11 mouse cellular contexts compared by ENCODE assay signal in genomic region chr17:87826036-87826560, GRCm38 (mm10). TPM values are rescaled to one million over a fixed set of nuclear protein-coding genes. Genes with fewer than 3 reads are reported as not detected.
DNase-seq lines count a peak whose midpoint lies in the region; ATAC-seq lines count a peak whose summit lies in the region.
"Had no signal": no experiment of that assay in that cellular context is flagged by ENCODE, and none has a peak within 500 bp of the region (broad histone marks: within the 10 kb centered on the region; RNA-seq: fewer than 3 reads in every experiment).

No protein-coding gene starts in this region.

- H3K36me3 ChIP-seq in kidney, embryonic 14.5 days (ENCODE audit: control insufficient read depth, insufficient read depth, low read length) = no peaks in the 10 kb centered on the region
- no peaks in the 10 kb centered on the region for H3K36me3 ChIP-seq in hindbrain, embryonic 11.5 days (ENCODE audit: control insufficient read depth, insufficient read depth, low read length)
- H3K36me3 ChIP-seq in midbrain, embryonic 14.5 days (ENCODE audit: control insufficient read depth, insufficient read depth, low read length) = no peaks in the 10 kb centered on the region

- H3K9me3 ChIP-seq in kidney, embryonic 14.5 days (ENCODE audit: control insufficient read depth, low read length) = no peaks in the 10 kb centered on the region
- H3K9me3 ChIP-seq in hindbrain, embryonic 11.5 days (ENCODE audit: control insufficient read depth, low read length) = no peaks in the 10 kb centered on the region
- H3K9me3 ChIP-seq in midbrain, embryonic 14.5 days (ENCODE audit: control insufficient read depth, low read length) = no peaks in the 10 kb centered on the region

- H3K4me1 ChIP-seq in kidney, embryonic 14.5 days (ENCODE audit: control insufficient read depth, insufficient read depth, low read length) = no peaks in the 10 kb centered on the region
- 0 out of 2 replicates have a peak, but pooled peaks cover 3% of the 10 kb centered on the region for H3K4me1 ChIP-seq in hindbrain, embryonic 11.5 days (replicated peaks; ENCODE audit: control insufficient read depth, insufficient read depth, low read length)
- no peaks in the 10 kb centered on the region for H3K4me1 ChIP-seq in midbrain, embryonic 14.5 days (ENCODE audit: control insufficient read depth, insufficient read depth, low read length)

- H3K4me3 ChIP-seq in kidney, embryonic 14.5 days (ENCODE audit: low read length) = peak overlapping the region; percentile 7; the same call in 1 of the 2 replicates
- H3K4me3 ChIP-seq in hindbrain, embryonic 11.5 days (ENCODE audit: low read depth, low read length) = no peak overlapping the region
- no peak overlapping the region for H3K4me3 ChIP-seq in midbrain, embryonic 14.5 days (replicated peaks; ENCODE audit: low read depth, low read length)

- no peak for DNase-seq in kidney, adult 9 months
- DNase-seq in embryo, embryonic 11 days = peak; percentile 16
- DNase-seq in hindbrain, embryonic 11.5 days (ENCODE audit: low spot score) = peak; percentile 19
- DNase-seq in midbrain, embryonic 14.5 days = no peak
- no peak for DNase-seq in thymus, postnatal 36 days
- no peak for DNase-seq in adrenal gland, postnatal 14 days
- DNase-seq: layer of hippocampus, postnatal 36 days had no signal

- H3K9ac ChIP-seq in kidney, embryonic 14.5 days (ENCODE audit: low read depth, low read length) = no peak overlapping the region
- H3K9ac ChIP-seq in hindbrain, embryonic 11.5 days (ENCODE audit: low read depth, low read length) = no peak overlapping the region
- no peak overlapping the region for H3K9ac ChIP-seq in midbrain, embryonic 14.5 days (replicated peaks; ENCODE audit: low read length)

- no peak overlapping the region for H3K27ac ChIP-seq in kidney, embryonic 14.5 days (ENCODE audit: low read depth, low read length)
- H3K27ac ChIP-seq in hindbrain, embryonic 11.5 days (ENCODE audit: low read depth, low read length) = no peak overlapping the region
- H3K27ac ChIP-seq in midbrain, embryonic 14.5 days (replicated peaks; ENCODE audit: low read depth, low read length) = no peak overlapping the region

- 19% methylated on average over 23 of the region's 23 CpGs for WGBS in kidney, embryonic 14.5 days
- 24% methylated on average over 23 of the region's 23 CpGs for WGBS in hindbrain, embryonic 11.5 days
- 26% methylated on average over 23 of the region's 23 CpGs for WGBS in midbrain, embryonic 14.5 days

- H3K27me3 ChIP-seq in kidney, embryonic 14.5 days (ENCODE audit: control insufficient read depth, insufficient read depth, low read length) = no peaks in the 10 kb centered on the region
- H3K27me3 ChIP-seq in hindbrain, embryonic 11.5 days (ENCODE audit: control insufficient read depth, insufficient read depth, low read length) = no peaks in the 10 kb centered on the region
- H3K27me3 ChIP-seq in midbrain, embryonic 14.5 days (ENCODE audit: control insufficient read depth, insufficient read depth, low read length) = no peaks in the 10 kb centered on the region

- ATAC-seq in kidney, embryonic 14.5 days (ENCODE audit: low FRiP score, low TSS enrichment) = peak; percentile 66
- ATAC-seq in hindbrain, embryonic 11.5 days (ENCODE audit: low FRiP score) = no peak
- no peak for ATAC-seq in midbrain, embryonic 14.5 days (ENCODE audit: low FRiP score, low TSS enrichment)
- ATAC-seq in megakaryocyte-erythroid progenitor cell, adult 5-6 weeks (replicated peaks; ENCODE audit: low FRiP score, low TSS enrichment, poor library complexity, severe bottlenecking) = no peak

- H3K4me2 ChIP-seq in kidney, embryonic 14.5 days (replicated peaks; ENCODE audit: low read depth, low read length) = peak overlapping the region; percentile 36
- H3K4me2 ChIP-seq in hindbrain, embryonic 11.5 days (replicated peaks; ENCODE audit: low read depth, low read length) = peak overlapping the region; percentile 23; the same call in 1 of the 2 replicates
- peak overlapping the region; percentile 19; the same call in 1 of the 2 replicates for H3K4me2 ChIP-seq in midbrain, embryonic 14.5 days (ENCODE audit: low read length)

RNA-seq across cellular contexts. Expression of gene Kcnk12, which starts 28.3 kb away (rescaled TPM):
- polyA plus RNA-seq in kidney, embryonic 14.5 days (2014; fragmentation: Nextera tagmentation; extraction: Ambion mirVana) = not detected in 2 replicates
- 0.10 and 0.39 TPM in 2 replicates for polyA plus RNA-seq in hindbrain, embryonic 11.5 days (2014; fragmentation: Nextera tagmentation; extraction: Ambion mirVana)
- polyA plus RNA-seq in midbrain, embryonic 14.5 days (2014; fragmentation: Nextera tagmentation; extraction: Ambion mirVana) = 0.67 and 0.70 TPM in 2 replicates
- 0.26 TPM in 1 of 2 replicates, not detected in the other for total RNA-seq in adrenal gland, postnatal 14 days (2021)
- not detected in 2 replicates for total RNA-seq in megakaryocyte-erythroid progenitor cell, adult 5-6 weeks (2014; fragmentation: Nextera tagmentation)
- total RNA-seq in megakaryocyte-erythroid progenitor cell, adult 5-6 weeks (2017) = not detected in 2 replicates
- total RNA-seq: neutrophil, adult 5-6 weeks had no signal
- polyA plus RNA-seq: lung, embryonic 16.5 days had no signal

Comparison
In these comparisons a context has a peak if more than half of its experiments do, and no peak if none do; other contexts are left out.
1. DNase-seq: peak in embryo, embryonic 11 days (single experiment) and hindbrain, embryonic 11.5 days (single experiment); none in kidney, adult 9 months (single experiment), midbrain, embryonic 14.5 days (single experiment), thymus, postnatal 36 days (0 of 2) and adrenal gland, postnatal 14 days (single experiment).
2. Peak in every context shown above with its lines, with median percentiles within 50 percentile points of each other: H3K4me2 ChIP-seq.